Mouse (Mus musculus): ENCODE results near the gene Agap1. TPM values are rescaled to one million over a fixed set of nuclear protein-coding genes. Genes with fewer than 3 reads are reported as not detected.

Gene Agap1
- polyA plus RNA-seq, 1 experiment: 30.0 TPM

DNA sequence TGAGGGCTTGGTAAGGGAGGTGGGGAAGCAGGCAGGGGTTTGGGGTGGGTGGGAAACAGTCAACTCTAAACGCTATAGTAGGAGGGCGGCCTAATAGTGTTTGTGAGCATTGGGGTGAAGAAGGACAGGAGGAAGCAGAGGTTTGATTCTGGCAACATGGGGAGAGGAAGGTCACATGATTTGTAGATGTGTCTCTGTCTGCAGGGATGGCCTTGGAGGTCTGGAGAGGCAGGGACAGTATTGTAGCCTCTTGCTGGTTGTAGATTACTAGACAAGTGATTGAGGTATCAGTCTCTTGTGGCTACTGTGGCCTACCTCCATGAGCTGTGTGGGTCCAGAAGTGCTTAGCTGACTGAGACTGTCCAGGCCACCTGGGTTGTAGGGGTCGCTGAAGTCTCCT, 13.5 kb downstream of the Agap1 start:
- WGBS: 86% methylated on average over 3 of the region's 3 CpGs

DNA sequence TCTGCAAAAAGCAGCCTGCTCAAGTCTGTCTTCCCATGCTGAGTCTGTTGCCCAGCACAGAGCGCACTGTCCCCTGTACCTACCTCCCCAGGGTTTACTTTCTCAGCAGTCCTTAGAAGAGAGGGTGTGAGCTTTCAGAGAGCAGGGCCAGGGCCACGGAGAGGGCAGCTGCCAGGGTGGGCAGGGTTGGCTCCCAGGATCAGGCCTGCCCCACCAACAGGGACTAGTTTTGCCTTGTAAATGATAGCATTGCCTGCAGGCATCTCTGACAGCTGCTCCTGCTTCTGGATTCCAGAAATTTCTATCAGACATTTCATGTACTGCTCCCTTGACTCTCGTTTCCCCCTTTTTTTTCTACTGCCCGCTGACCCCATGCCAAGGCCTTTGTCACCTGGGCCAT, 16.8 kb downstream of the Agap1 start:
- WGBS: 69% methylated on average over 4 of the region's 4 CpGs
- H3K4me3 ChIP-seq (ENCODE audit: insufficient read depth, low read depth, low read length): no peak overlapping the region
- TF ChIP-seq POLR2A (IDR thresholded peaks at IDR 0.05; ENCODE audit: insufficient read depth, low read depth, low read length): no peak
- TF ChIP-seq CTCF (IDR thresholded peaks at IDR 0.05; ENCODE audit: insufficient read depth, low read depth, low read length): no peak
- H3K4me1 ChIP-seq (ENCODE audit: control insufficient read depth, insufficient read depth, low read length): peaks cover 38% of the 10 kb centered on the region
- no peak overlapping the region for H3K27ac ChIP-seq (ENCODE audit: insufficient read depth, low read depth, low read length)

More for the DNA sequence above, 13.5 kb downstream of the Agap1 start:
- no peak overlapping the region for H3K27ac ChIP-seq (ENCODE audit: insufficient read depth, low read depth, low read length)
- H3K4me3 ChIP-seq (ENCODE audit: insufficient read depth, low read depth, low read length): no peak overlapping the region
- TF ChIP-seq POLR2A (IDR thresholded peaks at IDR 0.05; ENCODE audit: insufficient read depth, low read depth, low read length) (no peak), CTCF (IDR thresholded peaks at IDR 0.05; ENCODE audit: insufficient read depth, low read depth, low read length) (no peak)
- H3K4me1 ChIP-seq (ENCODE audit: control insufficient read depth, insufficient read depth, low read length): peaks cover 45% of the 10 kb centered on the region

DNA sequence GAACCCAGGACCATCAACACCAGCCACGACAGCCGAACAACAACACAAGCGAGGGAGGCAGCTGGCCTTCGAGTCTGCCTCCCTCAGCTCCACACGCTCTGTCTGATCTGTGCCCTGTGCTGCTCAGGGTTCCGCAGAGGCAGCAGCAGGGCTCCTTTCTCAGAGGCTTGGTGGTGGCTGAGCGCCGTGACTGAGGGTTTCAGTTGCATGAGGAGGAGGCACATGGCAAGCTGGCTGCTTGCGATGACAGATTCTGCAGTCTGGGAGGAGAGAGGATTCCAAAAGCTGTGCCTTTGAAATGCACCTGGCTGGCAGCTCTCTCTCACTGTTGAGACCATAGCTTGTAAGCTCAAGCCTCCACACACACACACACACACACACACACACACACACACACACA, 17.3 kb downstream of the Agap1 start:
- WGBS: 55% methylated on average over 9 of the region's 9 CpGs
- peaks cover 33% of the 10 kb centered on the region for H3K4me1 ChIP-seq (ENCODE audit: control insufficient read depth, insufficient read depth, low read length)
- no peak overlapping the region for H3K4me3 ChIP-seq (ENCODE audit: insufficient read depth, low read depth, low read length)
- TF ChIP-seq POLR2A (IDR thresholded peaks at IDR 0.05; ENCODE audit: insufficient read depth, low read depth, low read length): no peak
- TF ChIP-seq CTCF (IDR thresholded peaks at IDR 0.05; ENCODE audit: insufficient read depth, low read depth, low read length): no peak
- H3K27ac ChIP-seq (ENCODE audit: insufficient read depth, low read depth, low read length): no peak overlapping the region

DNA sequence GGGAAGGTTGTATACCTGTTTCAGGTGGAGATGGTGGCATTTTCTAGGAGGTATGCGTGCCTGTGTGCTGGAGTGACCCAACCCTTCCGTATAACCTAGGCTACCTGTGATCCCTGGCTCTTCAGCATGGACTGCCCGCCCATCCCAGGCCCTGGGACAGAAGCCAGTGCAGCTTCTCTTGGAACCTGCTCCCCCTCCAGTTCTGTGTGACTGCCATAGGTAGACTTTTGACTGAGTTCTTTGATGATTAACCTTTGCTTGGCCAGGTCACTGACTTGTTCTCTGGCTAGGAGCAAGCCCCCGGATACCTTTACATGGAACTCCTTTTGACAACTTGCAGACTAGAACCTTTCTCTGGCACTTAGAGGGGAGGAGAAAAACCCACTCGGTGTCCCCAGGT, 19.3 kb downstream of the Agap1 start:
- H3K4me1 ChIP-seq (ENCODE audit: control insufficient read depth, insufficient read depth, low read length): peaks cover 20% of the 10 kb centered on the region
- TF ChIP-seq CTCF (IDR thresholded peaks at IDR 0.05; ENCODE audit: insufficient read depth, low read depth, low read length) (no peak), POLR2A (IDR thresholded peaks at IDR 0.05; ENCODE audit: insufficient read depth, low read depth, low read length) (no peak)
- WGBS: 93% methylated on average over 5 of the region's 5 CpGs
- H3K4me3 ChIP-seq (ENCODE audit: insufficient read depth, low read depth, low read length): no peak overlapping the region
- H3K27ac ChIP-seq (ENCODE audit: insufficient read depth, low read depth, low read length): no peak overlapping the region

DNA sequence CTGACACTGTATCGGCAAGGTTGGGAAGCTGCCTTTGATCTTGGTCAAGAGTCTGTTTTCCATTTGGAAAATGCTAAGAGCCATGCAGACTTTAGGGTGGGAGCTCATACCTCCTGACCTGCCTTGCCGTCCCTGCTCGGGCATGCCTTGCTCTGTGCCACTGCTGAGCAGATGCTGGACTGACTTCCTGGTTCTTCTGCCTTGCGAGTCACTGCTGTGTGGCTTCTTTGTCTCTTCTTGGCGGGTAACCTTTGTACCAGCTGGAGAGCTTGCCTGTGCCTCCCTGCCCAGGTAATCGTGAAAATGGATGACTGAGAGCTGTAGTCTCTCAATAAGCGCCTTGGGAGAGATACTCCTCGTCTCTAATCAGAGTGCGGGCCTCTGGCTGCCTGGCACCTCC, 20.2 kb downstream of the Agap1 start:
- Histone ChIP-seq H3K4me3 (ENCODE audit: insufficient read depth, low read depth, low read length) (no peak overlapping the region), H3K27ac (ENCODE audit: insufficient read depth, low read depth, low read length) (no peak overlapping the region), H3K4me1 (ENCODE audit: control insufficient read depth, insufficient read depth, low read length) (peaks cover 20% of the 10 kb centered on the region)
- TF ChIP-seq CTCF (IDR thresholded peaks at IDR 0.05; ENCODE audit: insufficient read depth, low read depth, low read length) (no peak), POLR2A (IDR thresholded peaks at IDR 0.05; ENCODE audit: insufficient read depth, low read depth, low read length) (no peak)
- WGBS: 76% methylated on average over 9 of the region's 9 CpGs

DNA sequence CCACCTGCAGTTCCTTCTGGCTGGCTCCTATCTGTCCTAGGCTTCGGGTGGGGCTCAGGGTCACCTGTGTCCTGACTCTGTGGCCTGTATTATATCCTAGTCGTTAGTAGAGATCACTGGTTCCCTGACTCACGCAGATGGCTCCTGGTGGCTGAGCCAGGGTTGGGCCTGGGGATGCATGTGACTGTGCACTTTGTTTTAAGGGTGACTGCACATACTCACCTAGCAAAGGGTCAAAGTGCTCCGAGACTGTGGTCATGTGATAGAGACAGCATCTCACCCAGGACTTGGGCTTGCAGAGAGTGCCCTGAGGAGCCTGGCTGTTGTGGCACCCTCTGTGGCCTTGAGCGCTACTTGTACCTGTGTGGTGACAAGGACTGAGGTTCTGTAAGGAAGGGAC, 22.4 kb downstream of the Agap1 start:
- no peak overlapping the region for H3K27ac ChIP-seq (ENCODE audit: insufficient read depth, low read depth, low read length)
- peaks cover 21% of the 10 kb centered on the region for H3K4me1 ChIP-seq (ENCODE audit: control insufficient read depth, insufficient read depth, low read length)
- no peak for TF ChIP-seq CTCF (IDR thresholded peaks at IDR 0.05; ENCODE audit: insufficient read depth, low read depth, low read length)
- TF ChIP-seq POLR2A (IDR thresholded peaks at IDR 0.05; ENCODE audit: insufficient read depth, low read depth, low read length): no peak
- H3K4me3 ChIP-seq (ENCODE audit: insufficient read depth, low read depth, low read length): no peak overlapping the region
- WGBS: 98% methylated on average over 5 of the region's 5 CpGs

DNA sequence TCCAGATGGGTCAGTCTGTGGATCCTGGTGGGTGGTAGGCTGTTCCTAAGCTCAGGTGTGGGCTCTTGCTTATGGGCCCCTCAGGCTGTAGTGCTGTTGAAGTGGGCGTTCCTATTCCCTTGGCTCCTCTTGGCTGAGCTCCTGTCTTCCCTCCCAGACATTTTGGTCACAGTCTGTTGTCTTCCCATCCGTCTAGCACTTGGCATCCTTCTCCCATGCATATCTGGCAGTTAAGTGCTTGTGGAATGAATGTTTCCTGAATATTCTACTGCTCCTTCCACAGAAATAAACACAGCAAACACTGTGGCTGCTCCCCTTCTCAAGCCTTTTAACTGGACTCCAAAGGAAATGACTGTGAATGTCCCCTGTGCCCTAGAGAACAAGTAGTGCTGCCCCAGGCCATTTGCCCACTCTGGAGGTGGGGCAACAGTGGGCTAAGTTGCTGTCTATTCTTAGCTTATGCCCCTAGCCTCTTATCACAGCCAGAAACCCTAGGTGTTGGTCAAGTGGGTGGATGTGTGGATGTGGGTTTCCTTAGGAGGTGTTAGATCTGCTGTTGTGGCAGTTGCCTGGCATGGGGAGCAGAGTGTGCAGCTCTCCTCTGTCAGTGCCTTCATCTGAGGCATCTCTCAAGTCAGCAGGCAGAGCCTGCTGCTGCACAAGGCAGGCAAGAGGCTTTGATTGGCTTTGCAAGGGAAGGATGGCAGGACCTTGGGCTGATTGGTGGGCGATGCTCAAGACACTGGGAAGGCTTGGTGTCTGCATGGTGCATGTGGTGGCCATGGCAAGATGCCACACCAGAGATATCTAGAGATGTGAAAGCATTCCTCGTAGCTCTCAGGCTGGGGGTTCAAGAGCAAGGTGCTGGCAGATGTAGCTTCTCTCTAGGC, 24.2 kb downstream of the Agap1 start:
- Histone ChIP-seq H3K4me1 (ENCODE audit: control insufficient read depth, insufficient read depth, low read length) (peaks cover 23% of the 10 kb centered on the region), H3K4me3 (ENCODE audit: insufficient read depth, low read depth, low read length) (no peak overlapping the region), H3K27ac (ENCODE audit: insufficient read depth, low read depth, low read length) (no peak overlapping the region)
- TF ChIP-seq POLR2A (IDR thresholded peaks at IDR 0.05; ENCODE audit: insufficient read depth, low read depth, low read length) (no peak), CTCF (IDR thresholded peaks at IDR 0.05; ENCODE audit: insufficient read depth, low read depth, low read length) (no peak)
- 81% methylated on average over 4 of the region's 4 CpGs for WGBS

DNA sequence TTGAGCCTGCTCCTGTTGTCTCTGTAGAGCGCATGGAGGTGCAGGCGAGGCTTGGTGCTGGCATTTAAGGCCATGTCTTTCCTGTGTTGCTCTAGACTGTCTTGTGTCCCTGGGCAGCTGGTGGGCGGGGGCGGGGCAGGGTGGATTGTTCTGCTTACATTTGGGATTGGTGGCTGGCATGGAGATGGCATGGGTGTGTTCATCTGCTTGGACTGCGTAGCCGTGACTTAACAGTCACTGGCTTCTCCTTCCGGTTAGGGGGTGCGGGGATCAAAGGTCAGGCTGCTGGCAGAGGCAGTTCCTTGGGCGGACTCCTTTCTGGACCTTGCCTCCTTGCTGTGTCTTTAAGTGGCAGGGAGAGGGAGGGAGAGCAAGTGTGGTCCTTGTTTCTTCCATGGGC, 26.5 kb downstream of the Agap1 start:
- WGBS: 76% methylated on average over 9 of the region's 9 CpGs
- TF ChIP-seq POLR2A (IDR thresholded peaks at IDR 0.05; ENCODE audit: insufficient read depth, low read depth, low read length): 0 out of 2 replicates have a peak, but pooled peaks have one; percentile 7
- no peak for TF ChIP-seq CTCF (IDR thresholded peaks at IDR 0.05; ENCODE audit: insufficient read depth, low read depth, low read length)
- Histone ChIP-seq H3K4me3 (ENCODE audit: insufficient read depth, low read depth, low read length) (no peak overlapping the region), H3K27ac (ENCODE audit: insufficient read depth, low read depth, low read length) (no peak overlapping the region), H3K4me1 (ENCODE audit: control insufficient read depth, insufficient read depth, low read length) (peaks cover 23% of the 10 kb centered on the region)

DNA sequence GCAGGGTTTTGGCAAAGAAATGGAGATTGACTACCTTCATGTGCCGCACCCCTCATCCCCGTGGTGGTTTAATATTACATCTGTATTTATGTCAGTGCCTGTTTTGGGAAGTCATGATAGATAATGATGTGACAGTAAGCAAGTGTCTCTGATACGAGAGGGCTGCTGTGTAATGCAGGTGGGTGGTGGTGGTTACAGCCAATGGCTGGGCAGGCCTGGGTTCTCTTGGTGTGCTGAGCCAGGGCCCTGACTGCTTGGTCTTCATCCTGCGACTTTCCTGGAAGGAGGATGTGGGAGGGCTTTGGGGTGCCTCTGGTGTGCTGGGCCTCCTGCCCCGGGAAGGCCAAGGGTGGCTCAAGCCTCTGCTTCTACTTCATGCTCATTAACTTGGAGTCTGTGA, 28.2 kb downstream of the Agap1 start:
- Histone ChIP-seq H3K4me1 (ENCODE audit: control insufficient read depth, insufficient read depth, low read length) (peaks cover 30% of the 10 kb centered on the region), H3K4me3 (ENCODE audit: insufficient read depth, low read depth, low read length) (no peak overlapping the region), H3K27ac (ENCODE audit: insufficient read depth, low read depth, low read length) (no peak overlapping the region)
- TF ChIP-seq CTCF (IDR thresholded peaks at IDR 0.05; ENCODE audit: insufficient read depth, low read depth, low read length) (no peak), POLR2A (IDR thresholded peaks at IDR 0.05; ENCODE audit: insufficient read depth, low read depth, low read length) (no peak)
- 72% methylated on average over 5 of the region's 5 CpGs for WGBS
